In genomic region chr2:18947669-18948459, GRCm38 (mm10) we compare ENCODE assay signal across 11 mouse cellular contexts. TPM values are rescaled to one million over a fixed set of nuclear protein-coding genes. Genes with fewer than 3 reads are reported as not detected.
A peak's percentile ranks its signal among the peaks of the same experiment; 100 is the strongest.
DNase-seq lines count a peak whose midpoint lies in the region; ATAC-seq and TF ChIP-seq lines count a peak whose summit lies in the region.
"Had no signal": no experiment of that assay in that cellular context is flagged by ENCODE, and none has a peak within 500 bp of the region (broad histone marks: within the 10 kb centered on the region; RNA-seq: fewer than 3 reads in every experiment).

No protein-coding gene starts in this region.

- H3K4me2 ChIP-seq in forebrain, embryonic 13.5 days: no peak overlapping the region
- H3K4me2 ChIP-seq: limb, embryonic 15.5 days had no signal

- peaks cover 47% of the 10 kb centered on the region for H3K4me1 ChIP-seq in thymus, adult 2 months (replicated peaks; ENCODE audit: control insufficient read depth, insufficient read depth, low read length)
- H3K4me1 ChIP-seq in forebrain, embryonic 13.5 days: no peaks in the 10 kb centered on the region

- no peak for TF ChIP-seq POLR2A in thymus, adult 2 months (IDR thresholded peaks at IDR 0.05; ENCODE audit: control insufficient read depth, extremely low read depth, insufficient read depth, low read length, poor library complexity)

- ATAC-seq in cerebellum, adult (ENCODE audit: insufficient number of reproducible peaks, low FRiP score, low TSS enrichment): peak; percentile 72
- no peak for ATAC-seq in forebrain, embryonic 13.5 days

- H3K4me3 ChIP-seq in layer of hippocampus, adult 2 months: no peak overlapping the region
- no peak overlapping the region for H3K4me3 ChIP-seq in thymus, adult 2 months (ENCODE audit: control insufficient read depth, insufficient read depth, low read length)
- H3K4me3 ChIP-seq in forebrain, embryonic 13.5 days: no peak overlapping the region
- H3K4me3 ChIP-seq: limb, embryonic 15.5 days had no signal

- H3K9me3 ChIP-seq in forebrain, embryonic 13.5 days (replicated peaks): no peaks in the 10 kb centered on the region
- H3K9me3 ChIP-seq: limb, embryonic 15.5 days had no signal

- H3K36me3 ChIP-seq in thymus, adult 2 months (ENCODE audit: control insufficient read depth, insufficient read depth, low read length): no peaks in the 10 kb centered on the region
- H3K36me3 ChIP-seq in forebrain, embryonic 13.5 days (ENCODE audit: poor library complexity, severe bottlenecking): no peaks in the 10 kb centered on the region
- H3K36me3 ChIP-seq: limb, embryonic 15.5 days had no signal

- H3K9ac ChIP-seq in forebrain, embryonic 13.5 days: no peak overlapping the region
- H3K9ac ChIP-seq: limb, embryonic 15.5 days had no signal

- no peaks in the 10 kb centered on the region for H3K27me3 ChIP-seq in thymus, adult 2 months (ENCODE audit: control insufficient read depth, insufficient read depth, low read length)
- H3K27me3 ChIP-seq in forebrain, embryonic 13.5 days: no peaks in the 10 kb centered on the region

- 86% methylated on average over 7 of the region's 7 CpGs for WGBS in thymus, adult 2 months
- WGBS in forebrain, embryonic 13.5 days: 53% methylated on average over 7 of the region's 7 CpGs

- no peak for DNase-seq in cerebellum, postnatal 4 days (ENCODE audit: low spot score in 2 of 2)
- no peak for DNase-seq in layer of hippocampus, adult 2 months (ENCODE audit: low spot score in 2 of 2)
- DNase-seq in layer of hippocampus, adult 11-12 months (ENCODE audit: low spot score): no peak
- no peak for DNase-seq in thymus, adult 2 months
- no peak for DNase-seq in thymus, postnatal 14 days
- no peak for DNase-seq in right cerebral cortex, adult 18-20 months
- DNase-seq: heart, postnatal 36 days; kidney, adult 11 months had no signal

- TF ChIP-seq CTCF in layer of hippocampus, adult 2 months (conservative IDR thresholded peaks at IDR 0.05): no peak
- no peak for TF ChIP-seq CTCF in thymus, adult 2 months (IDR thresholded peaks at IDR 0.05; ENCODE audit: borderline replicate concordance, control insufficient read depth, extremely low read depth, insufficient read depth, low read length, poor library complexity)

- H3K27ac ChIP-seq in layer of hippocampus, adult 2 months: peak overlapping the region; percentile 51
- peak overlapping the region; percentile 55; the same call in 1 of the 2 replicates for H3K27ac ChIP-seq in thymus, adult 2 months (ENCODE audit: control insufficient read depth, insufficient read depth, low read length)
- H3K27ac ChIP-seq in forebrain, embryonic 13.5 days: no peak overlapping the region
- H3K27ac ChIP-seq: limb, embryonic 15.5 days had no signal

RNA-seq across cellular contexts. Expression of gene Pip4k2a, which starts 50.1 kb away (rescaled TPM):
- total RNA-seq in layer of hippocampus, adult 2 months (2021): 10 to 100 TPM; 51.5 to 56.6 TPM
- polyA plus RNA-seq in thymus, adult 2 months (2012; rRNA removed): 55.0 and 61.2 TPM in 2 replicates
- polyA plus RNA-seq in forebrain, embryonic 13.5 days (2015; fragmentation: Nextera tagmentation; extraction: Ambion mirVana): 8.0 and 8.3 TPM in 2 replicates

RNA-seq across cellular contexts. Expression of gene 4930426L09Rik, which starts 50.3 kb away (rescaled TPM):
- total RNA-seq in layer of hippocampus, adult 2 months (2021): 1 to 10 TPM in 1 of 2 experiments, under 1 TPM in 1; 0.88 to 1.2 TPM
- polyA plus RNA-seq in thymus, adult 2 months (2012; rRNA removed): 2.0 and 2.8 TPM in 2 replicates
- polyA plus RNA-seq in forebrain, embryonic 13.5 days (2015; fragmentation: Nextera tagmentation; extraction: Ambion mirVana): 0.26 and 0.48 TPM in 2 replicates
